Mouse (Mus musculus) myocyte (in vitro differentiated cells): ENCODE data around the gene Ntf5. TPM values are rescaled to one million over a fixed set of nuclear protein-coding genes. Genes with fewer than 3 reads are reported as not detected.
A peak's percentile ranks its signal among the peaks of the same experiment; 100 is the strongest.

Experiments
- H3K27me3 ChIP-seq: one replicate; pipeline ENCODE4 v1.6.1; 2011; ENCODE audit not compliant: control insufficient read depth, insufficient read depth, insufficient read length
- H3K36me3 ChIP-seq: one replicate; pipeline ENCODE4 v1.6.1; 2011; ENCODE audit not compliant: control insufficient read depth, insufficient read depth
- H3K4me2 ChIP-seq: one replicate; pipeline ENCODE4 v1.6.1; 2011; ENCODE audit warnings: low read depth, control low read depth
- H3K4me3 ChIP-seq: one replicate; pipeline ENCODE4 v1.5.1; 2011; ENCODE audit warnings: mild to moderate bottlenecking, control low read depth, moderate library complexity
- H3K79me2 ChIP-seq: one replicate; pipeline ENCODE4 v1.6.1; 2011; ENCODE audit not compliant: control insufficient read depth, insufficient read depth
- H3ac ChIP-seq: one replicate; pipeline ENCODE4 v1.6.1; 2011; ENCODE audit not compliant: control insufficient read depth, insufficient read length
- CEBPB ChIP-seq: IDR thresholded peaks from 2 replicates; pipeline ENCODE4 v1.6.1; 2011; ENCODE audit warnings: mild to moderate bottlenecking, moderate library complexity; ENCODE audit not compliant: poor library complexity, insufficient read depth, severe bottlenecking
- E2F4 ChIP-seq: IDR thresholded peaks from one replicate; pipeline ENCODE4 v1.6.1; 2011; ENCODE audit warnings: mild to moderate bottlenecking, control low read depth, moderate library complexity; ENCODE audit not compliant: insufficient read depth
- MAX ChIP-seq: IDR thresholded peaks from one replicate; pipeline ENCODE4 v1.6.1; 2011; ENCODE audit warnings: low read depth, mild to moderate bottlenecking, control low read depth
- MYOD1 ChIP-seq, 3 experiments: IDR thresholded peaks; one replicate each; pipeline ENCODE4 v1.6.1; 2011; ENCODE audit warnings: control low read depth in 2 of 3, low read depth in 2 of 3, mild to moderate bottlenecking in 2 of 3, moderate library complexity in 1 of 3; ENCODE audit not compliant: insufficient read length in 2 of 3, control insufficient read depth in 1 of 3
- MYOG ChIP-seq, 3 experiments: IDR thresholded peaks; one replicate each; pipeline ENCODE4 v1.6.1; 2011; ENCODE audit warnings: control low read depth in 2 of 3, low read depth in 2 of 3, mild to moderate bottlenecking in 2 of 3; ENCODE audit not compliant: insufficient read length in 2 of 3, control insufficient read depth in 1 of 3, insufficient read depth in 1 of 3
- POLR2A ChIP-seq: IDR thresholded peaks from one replicate; pipeline ENCODE4 v1.6.1; 2011; ENCODE audit warnings: low read depth, mild to moderate bottlenecking, control low read depth, moderate library complexity; ENCODE audit not compliant: insufficient read length
- POLR2AphosphoS2 ChIP-seq: IDR thresholded peaks from one replicate; pipeline ENCODE4 v1.6.1; 2011; ENCODE audit warnings: low read depth, control low read depth; ENCODE audit not compliant: insufficient read length
- REST ChIP-seq: IDR thresholded peaks from one replicate; pipeline ENCODE4 v1.6.1; 2011; ENCODE audit warnings: mild to moderate bottlenecking, control low read depth, moderate library complexity; ENCODE audit not compliant: insufficient read depth, insufficient read length
- SRF ChIP-seq: IDR thresholded peaks from one replicate; pipeline ENCODE4 v1.6.1; 2011; ENCODE audit warnings: low read depth; ENCODE audit not compliant: control insufficient read depth, insufficient read length
- TCF12 ChIP-seq: IDR thresholded peaks from one replicate; pipeline ENCODE4 v1.6.1; 2011; ENCODE audit warnings: mild to moderate bottlenecking, control low read depth; ENCODE audit not compliant: poor library complexity, insufficient read depth, severe bottlenecking
- TCF3 ChIP-seq: IDR thresholded peaks from one replicate; pipeline ENCODE4 v1.6.1; 2011; ENCODE audit warnings: low read depth, control low read depth; ENCODE audit not compliant: insufficient read length
- USF1 ChIP-seq: IDR thresholded peaks from one replicate; pipeline ENCODE4 v1.6.1; 2011; ENCODE audit warnings: low read depth, mild to moderate bottlenecking, control low read depth, moderate library complexity
- polyA plus RNA-seq: library from polyadenylated mRNA; unstranded; fragments of >200 nt; fragmentation: generic; extraction: Trizol; gene quantifications from one replicate; pipeline ENCODE4 v1.2.1, GENCODE M21; 2012; ENCODE audit warnings: missing spikeins

Ntf5 gene
- polyA plus RNA-seq, 1 experiment = 1.9 TPM

DNA sequence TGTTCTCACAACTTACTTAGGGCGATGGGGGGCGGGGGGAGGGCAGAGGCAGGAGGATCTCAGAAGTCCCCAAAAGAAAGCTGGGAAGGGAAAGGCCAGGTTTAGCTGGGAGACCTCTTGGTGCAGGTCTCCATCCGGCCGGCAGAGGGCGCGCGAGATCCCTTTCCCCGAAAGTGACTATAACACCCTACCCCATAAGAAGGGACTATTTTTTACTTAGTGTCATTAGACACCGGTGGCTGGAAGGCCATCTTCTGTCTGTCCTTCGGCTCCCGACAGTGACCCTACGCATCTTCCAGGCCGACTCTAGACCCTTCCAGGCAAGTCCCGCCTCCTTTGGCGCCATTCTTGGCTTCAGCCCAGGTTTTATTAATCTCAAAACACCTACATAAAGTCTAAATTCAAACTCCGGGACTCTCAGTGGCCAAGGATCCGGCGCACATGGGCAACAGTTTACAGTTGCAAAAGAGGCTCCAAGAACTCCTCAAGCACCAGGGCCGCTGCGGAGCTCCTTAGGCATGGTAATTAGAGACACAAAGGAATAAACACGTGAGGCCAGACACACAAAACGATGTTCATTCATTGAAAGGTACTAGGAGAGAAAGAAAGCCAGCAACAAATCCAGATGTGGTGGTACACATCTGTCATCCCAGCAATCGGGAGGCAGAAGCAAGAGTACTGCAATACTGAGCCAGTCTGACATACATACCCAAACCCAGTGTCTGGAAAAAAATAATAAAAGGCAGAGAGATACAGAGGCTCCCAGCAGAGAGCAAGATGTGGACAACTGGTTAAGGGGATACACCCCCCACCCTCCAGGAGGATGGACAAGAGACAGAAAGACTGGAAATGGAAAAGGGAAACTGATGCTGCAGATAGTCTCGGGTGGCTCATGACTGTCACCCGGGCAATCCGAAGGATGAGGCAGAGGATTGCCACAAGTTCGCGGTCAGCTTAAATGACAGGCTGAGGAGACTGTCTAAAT is 8.1 kb upstream of the Ntf5 start, which contains the start of gene Kcna7:
Kcna7 (plus strand) TSS at position 563 of the 985 bp plus-strand sequence.
- Histone ChIP-seq H3K79me2 (no peaks in the 10 kb centered on the region), H3K36me3 (no peaks in the 10 kb centered on the region), H3K27me3 (peaks cover 21% of the 10 kb centered on the region), H3ac (no peak within 1 kb of the TSS), H3K4me2 (peak within 1 kb of the TSS; percentile 67), H3K4me3 (peak within 1 kb of the TSS; percentile 6)
- TF ChIP-seq MAX = no peak

DNA sequence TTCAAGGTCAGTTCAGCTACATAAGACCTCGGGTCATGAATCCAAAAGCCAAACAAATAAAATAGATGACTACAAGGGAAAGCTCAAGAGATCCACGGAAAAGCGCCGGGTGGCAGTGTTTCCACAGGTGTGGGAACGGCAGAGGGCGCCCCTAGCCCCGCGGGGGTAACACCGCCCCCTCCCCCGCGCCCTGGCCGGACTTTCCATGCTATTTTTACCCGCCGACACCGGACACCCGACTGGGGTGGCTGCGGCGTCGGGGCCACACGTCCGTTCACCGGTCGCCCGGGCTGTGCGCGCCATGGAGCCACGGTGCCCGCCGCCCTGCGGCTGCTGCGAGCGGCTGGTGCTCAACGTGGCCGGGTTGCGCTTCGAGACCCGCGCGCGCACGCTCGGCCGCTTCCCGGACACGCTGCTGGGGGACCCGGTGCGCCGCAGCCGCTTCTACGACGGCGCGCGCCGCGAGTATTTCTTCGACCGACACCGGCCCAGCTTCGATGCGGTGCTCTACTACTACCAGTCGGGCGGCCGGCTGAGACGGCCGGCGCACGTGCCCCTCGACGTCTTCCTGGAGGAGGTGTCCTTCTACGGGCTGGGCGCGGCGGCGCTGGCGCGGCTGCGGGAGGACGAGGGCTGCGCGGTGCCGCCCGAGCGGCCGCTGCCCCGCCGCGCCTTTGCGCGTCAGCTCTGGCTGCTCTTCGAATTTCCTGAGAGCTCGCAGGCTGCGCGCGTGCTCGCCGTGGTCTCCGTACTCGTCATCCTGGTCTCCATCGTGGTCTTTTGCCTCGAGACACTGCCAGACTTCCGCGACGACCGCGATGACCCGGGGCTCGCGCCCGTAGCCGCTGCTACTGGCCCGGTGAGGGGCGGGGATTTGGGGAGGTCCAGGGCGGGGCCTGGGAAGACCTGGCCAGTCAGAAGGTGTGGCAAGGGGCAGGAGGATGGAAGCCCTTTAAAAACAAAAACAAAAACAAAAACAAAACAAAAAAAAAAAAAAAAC is 7.0 kb upstream of the Ntf5 start:
- H3K27me3 ChIP-seq = peaks cover 26% of the 10 kb centered on the region
- no peaks in the 10 kb centered on the region for H3K79me2 ChIP-seq
- TF ChIP-seq TCF12 (no peak), MYOG (IDR thresholded peaks at IDR 0.05; ENCODE audit: control insufficient read depth in 1 of 3, insufficient read depth in 1 of 3, insufficient read length in 2 of 3, low read depth in 2 of 3) (no peak), SRF (no peak), REST (no peak), MAX (no peak), USF1 (no peak), MYOD1 (IDR thresholded peaks at IDR 0.05; ENCODE audit: control insufficient read depth in 1 of 3, insufficient read length in 2 of 3, low read depth in 2 of 3) (peak in 1 of 3 experiments; percentile 7), POLR2A (peak; percentile 24), E2F4 (no peak), CEBPB (no peak), POLR2AphosphoS2 (no peak), TCF3 (no peak)
- H3K4me2 ChIP-seq = peak overlapping the region; percentile 67
- H3K36me3 ChIP-seq = no peaks in the 10 kb centered on the region
- no peak overlapping the region for H3ac ChIP-seq
- no peak overlapping the region for H3K4me3 ChIP-seq

DNA sequence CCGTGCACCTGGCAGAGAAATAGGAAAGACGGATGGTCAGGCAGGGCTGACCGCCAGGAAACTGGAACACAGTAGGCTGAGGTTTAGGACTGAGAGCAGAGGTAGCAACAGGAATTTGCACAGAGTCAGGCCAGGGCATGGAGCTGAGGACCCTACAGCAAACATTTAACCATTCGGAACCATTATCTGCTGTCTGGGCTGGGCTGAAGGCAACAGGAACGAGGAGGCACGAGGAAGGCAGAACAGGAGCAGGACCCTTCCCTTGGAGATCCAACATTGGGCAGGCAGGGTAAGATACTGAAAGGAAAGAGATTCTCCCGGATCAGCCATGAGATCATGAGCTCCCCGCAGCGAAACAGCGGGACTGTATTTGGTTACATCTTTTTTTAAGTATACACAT is 5.7 kb upstream of the Ntf5 start:
- no peaks in the 10 kb centered on the region for H3K79me2 ChIP-seq
- no peak overlapping the region for H3K4me2 ChIP-seq
- no peak for TF ChIP-seq SRF
- TF ChIP-seq TCF12 = no peak
- TF ChIP-seq MAX = no peak
- no peak for TF ChIP-seq MYOG (IDR thresholded peaks at IDR 0.05; ENCODE audit: control insufficient read depth in 1 of 3, insufficient read depth in 1 of 3, insufficient read length in 2 of 3, low read depth in 2 of 3)
- TF ChIP-seq POLR2AphosphoS2 = no peak
- TF ChIP-seq CEBPB = no peak
- no peak for TF ChIP-seq TCF3
- TF ChIP-seq REST = no peak
- no peak for TF ChIP-seq MYOD1 (IDR thresholded peaks at IDR 0.05; ENCODE audit: control insufficient read depth in 1 of 3, insufficient read length in 2 of 3, low read depth in 2 of 3)
- no peak for TF ChIP-seq E2F4
- TF ChIP-seq USF1 = no peak
- TF ChIP-seq POLR2A = no peak
- no peak overlapping the region for H3ac ChIP-seq
- no peaks in the 10 kb centered on the region for H3K36me3 ChIP-seq
- no peak overlapping the region for H3K4me3 ChIP-seq
- H3K27me3 ChIP-seq = peaks cover 26% of the 10 kb centered on the region

DNA sequence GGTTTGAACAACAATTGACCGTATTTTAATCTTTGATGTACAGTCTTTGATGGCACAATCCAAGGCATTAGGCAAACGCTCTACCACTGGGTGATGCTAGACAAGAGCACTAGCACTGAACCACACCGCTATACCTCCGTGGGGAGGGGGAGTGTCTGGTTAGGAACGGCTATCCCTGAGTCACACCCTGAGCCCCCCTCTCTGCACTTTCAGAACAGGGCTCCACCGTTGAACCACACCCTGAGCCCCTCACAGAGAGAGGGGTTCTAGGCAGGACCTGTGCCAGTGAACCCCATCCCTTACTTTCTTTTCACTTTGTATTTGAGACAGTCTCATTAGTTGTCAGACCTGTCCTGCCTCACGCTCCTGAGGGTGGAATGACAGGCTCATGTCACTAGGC is 5.1 kb upstream of the Ntf5 start:
- no peaks in the 10 kb centered on the region for H3K36me3 ChIP-seq
- no peak overlapping the region for H3K4me2 ChIP-seq
- no peak for TF ChIP-seq E2F4
- no peak for TF ChIP-seq MAX
- TF ChIP-seq CEBPB = no peak
- TF ChIP-seq USF1 = no peak
- no peak for TF ChIP-seq REST
- no peak for TF ChIP-seq SRF
- TF ChIP-seq MYOG (IDR thresholded peaks at IDR 0.05; ENCODE audit: control insufficient read depth in 1 of 3, insufficient read depth in 1 of 3, insufficient read length in 2 of 3, low read depth in 2 of 3) = no peak
- no peak for TF ChIP-seq TCF12
- no peak for TF ChIP-seq POLR2AphosphoS2
- no peak for TF ChIP-seq MYOD1 (IDR thresholded peaks at IDR 0.05; ENCODE audit: control insufficient read depth in 1 of 3, insufficient read length in 2 of 3, low read depth in 2 of 3)
- TF ChIP-seq POLR2A = no peak
- TF ChIP-seq TCF3 = no peak
- no peak overlapping the region for H3K4me3 ChIP-seq
- no peak overlapping the region for H3ac ChIP-seq
- H3K79me2 ChIP-seq = no peaks in the 10 kb centered on the region
- peaks cover 26% of the 10 kb centered on the region for H3K27me3 ChIP-seq
